Mouse (Mus musculus) c-Kit-positive CD71-positive TER-119-positive erythroid progenitor cells, embryonic 14.5 days (primary cell): ENCODE measurements at regions not wholly inside any gene's neighbourhood (a gene's known extent, or its start where the extent isn't known, plus 50 kb on each side); places are given as distances from the start of the nearest gene placed in this dataset.

ENCODE experiments used
- DNase-seq: peaks from one replicate; pipeline ENCODE4 v3.0.0-alpha.2; 2013; ENCODE audit warnings: low spot score

GRCm38 (mm10) chr1:73341911-73342310, 326.2 kb upstream of the Tnp1 start:
- no peak for DNase-seq

- no peak for DNase-seq
Measured at GRCm38 (mm10) chr1:73337401-73337800, 321.7 kb upstream of the Tnp1 start.

- no peak for DNase-seq
Measured at GRCm38 (mm10) chr1:73309556-73309955, 293.8 kb upstream of the Tnp1 start.

- DNase-seq = no peak
Measured at GRCm38 (mm10) chr1:73308420-73308819, 292.7 kb upstream of the Tnp1 start.

- DNase-seq = no peak
Measured at GRCm38 (mm10) chr1:73307194-73307593, 291.5 kb upstream of the Tnp1 start.

- DNase-seq = no peak
Measured at GRCm38 (mm10) chr1:73299978-73300688, 284.4 kb upstream of the Tnp1 start.

- no peak for DNase-seq
Measured at GRCm38 (mm10) chr1:73285342-73285741, 269.6 kb upstream of the Tnp1 start.

GRCm38 (mm10) chr1:73274480-73274879, 258.8 kb upstream of the Tnp1 start:
- DNase-seq = peak; percentile 7

GRCm38 (mm10) chr1:73270787-73271391, 255.2 kb upstream of the Tnp1 start:
- no peak for DNase-seq

- no peak for DNase-seq
Measured at GRCm38 (mm10) chr1:73269051-73269755, 253.5 kb upstream of the Tnp1 start.

GRCm38 (mm10) chr1:73265009-73265408, 249.3 kb upstream of the Tnp1 start:
- no peak for DNase-seq

GRCm38 (mm10) chr1:73264245-73264644, 248.5 kb upstream of the Tnp1 start:
- DNase-seq = no peak

- DNase-seq = no peak
Measured at GRCm38 (mm10) chr1:73259525-73260098, 243.9 kb upstream of the Tnp1 start.

- no peak for DNase-seq
Measured at GRCm38 (mm10) chr1:73257263-73257662, 241.6 kb upstream of the Tnp1 start.

GRCm38 (mm10) chr1:73251911-73252356, 236.2 kb upstream of the Tnp1 start:
- no peak for DNase-seq

- no peak for DNase-seq
Measured at GRCm38 (mm10) chr1:73244016-73244415, 228.3 kb upstream of the Tnp1 start.

GRCm38 (mm10) chr1:73242290-73242689, 226.6 kb upstream of the Tnp1 start:
- no peak for DNase-seq

GRCm38 (mm10) chr1:73236867-73237266, 221.2 kb upstream of the Tnp1 start:
- no peak for DNase-seq

- no peak for DNase-seq
Measured at GRCm38 (mm10) chr1:73233636-73234035, 217.9 kb upstream of the Tnp1 start.

- no peak for DNase-seq
Measured at GRCm38 (mm10) chr1:73233041-73233440, 217.3 kb upstream of the Tnp1 start.

- no peak for DNase-seq
Measured at GRCm38 (mm10) chr1:73230611-73231010, 214.9 kb upstream of the Tnp1 start.

- no peak for DNase-seq
Measured at GRCm38 (mm10) chr1:73227246-73227645, 211.5 kb upstream of the Tnp1 start.

- no peak for DNase-seq
Measured at GRCm38 (mm10) chr1:73221863-73222262, 206.2 kb upstream of the Tnp1 start.
